Mouse (Mus musculus) lung, postnatal 36 days (tissue): ENCODE measurements around the gene Ankrd17.
A peak's percentile ranks its signal among the peaks of the same experiment; 100 is the strongest.

Source experiments
- DNase-seq: peaks from one replicate; pipeline ENCODE4 v3.0.0; 2022; ENCODE audit warnings: mixed read lengths

Ankrd17 gene

DNA sequence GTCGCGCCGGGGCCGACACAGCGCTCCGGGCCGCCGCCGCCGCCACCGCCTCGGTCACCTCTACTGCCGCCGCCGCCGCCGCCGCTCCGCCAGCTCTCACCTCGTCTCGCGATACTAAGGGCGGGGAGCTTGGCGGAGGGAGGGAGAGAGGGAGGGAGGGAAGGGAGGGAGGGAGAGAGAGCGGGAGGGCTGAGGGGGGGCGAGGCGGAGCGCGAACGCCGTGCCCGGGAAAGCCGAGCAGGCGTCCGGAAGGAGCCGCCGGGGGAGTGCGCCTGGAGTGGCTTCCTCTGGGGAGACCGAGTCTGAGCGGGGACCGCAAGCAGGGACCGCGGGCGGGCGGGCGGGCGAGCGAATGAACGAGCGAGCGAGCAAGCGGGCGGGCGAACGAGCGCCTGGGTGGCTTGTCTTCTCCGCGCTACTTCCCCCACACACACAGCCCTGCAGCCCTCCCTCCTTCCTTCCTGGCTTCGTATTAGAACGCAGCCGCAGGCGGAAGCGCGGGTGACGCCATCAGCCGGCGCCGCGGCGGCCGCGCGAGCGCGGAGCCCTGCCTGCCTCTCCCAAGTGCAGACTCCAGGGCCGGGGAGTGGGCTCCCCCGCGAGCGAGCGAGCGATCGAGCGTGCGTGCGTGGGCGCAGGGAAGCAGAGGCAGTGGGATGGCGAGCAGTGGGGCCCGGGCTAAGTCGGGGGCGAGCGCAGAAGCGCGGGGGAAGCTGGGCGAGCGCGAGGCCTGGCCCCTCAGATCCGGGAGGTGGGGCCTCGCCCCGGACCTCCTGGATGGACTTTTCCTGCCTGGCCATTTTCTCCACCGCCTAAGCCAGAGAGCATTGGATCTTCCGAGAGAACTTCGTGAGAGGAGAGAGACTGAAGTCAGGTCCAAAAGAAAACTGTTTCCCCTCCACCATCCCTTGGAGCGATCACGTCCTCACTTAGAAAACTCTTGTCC is at the start of gene Ankrd17:
Gene Ankrd17 (minus strand): TSS at position 457 of the 946 bp plus-strand sequence.
- DNase-seq, result peak; percentile 92

DNA sequence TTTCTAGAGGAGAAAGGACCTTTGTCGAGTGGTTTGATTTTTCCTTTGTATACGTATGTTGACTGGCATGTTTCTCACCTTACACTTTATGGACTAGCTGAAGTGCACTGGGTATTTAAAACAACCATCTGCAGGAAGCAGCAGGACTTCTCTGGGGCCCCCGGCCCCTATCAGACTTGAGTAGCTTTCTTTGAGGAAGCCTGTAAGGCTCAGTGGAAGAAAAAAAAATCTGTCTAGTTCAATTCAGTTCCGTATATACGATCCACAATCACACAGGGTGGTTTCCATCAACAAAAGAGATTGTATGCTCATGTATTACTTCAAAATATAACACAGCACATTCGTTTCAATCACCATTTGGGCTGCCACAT is 48.5 kb upstream of the Ankrd17 start:
- DNase-seq, result peak; percentile 10

DNA sequence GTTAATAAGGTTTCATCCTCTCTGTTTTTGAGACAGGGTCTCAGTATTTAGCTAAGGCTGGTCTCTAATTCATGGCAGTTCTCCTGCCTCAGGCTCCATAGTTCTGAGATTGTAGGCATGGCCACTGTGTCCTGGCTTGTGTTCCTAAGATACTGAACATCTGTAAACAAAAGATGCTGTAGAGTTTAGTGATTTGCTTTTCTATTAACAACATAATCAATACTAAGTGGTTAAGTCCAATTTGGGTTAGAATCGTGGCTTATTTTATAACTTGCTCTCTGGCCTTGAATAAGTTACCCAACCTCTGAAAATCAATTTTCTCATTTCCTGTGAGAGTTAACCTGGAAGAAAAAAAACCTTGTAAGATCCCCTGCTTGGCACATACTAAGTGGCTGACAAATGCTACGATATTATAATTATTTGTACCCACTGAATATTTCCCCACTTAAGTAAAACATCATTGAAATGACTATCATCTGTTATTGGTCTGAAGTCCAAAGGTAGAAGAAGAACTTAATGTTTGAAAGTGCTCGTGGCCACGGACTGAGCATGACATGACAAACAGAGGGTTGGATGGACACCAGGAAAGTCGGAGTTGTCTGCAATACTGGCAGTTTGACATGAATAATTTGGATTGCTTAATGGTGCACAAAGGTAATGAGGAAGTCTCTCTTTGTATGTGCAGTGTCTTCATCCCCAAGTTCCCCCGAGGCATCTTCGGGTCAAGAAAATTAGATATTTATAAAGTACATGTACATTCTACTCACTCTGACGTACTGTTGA is 48.0 kb upstream of the Ankrd17 start:
- DNase-seq, result peak; percentile 23

DNA sequence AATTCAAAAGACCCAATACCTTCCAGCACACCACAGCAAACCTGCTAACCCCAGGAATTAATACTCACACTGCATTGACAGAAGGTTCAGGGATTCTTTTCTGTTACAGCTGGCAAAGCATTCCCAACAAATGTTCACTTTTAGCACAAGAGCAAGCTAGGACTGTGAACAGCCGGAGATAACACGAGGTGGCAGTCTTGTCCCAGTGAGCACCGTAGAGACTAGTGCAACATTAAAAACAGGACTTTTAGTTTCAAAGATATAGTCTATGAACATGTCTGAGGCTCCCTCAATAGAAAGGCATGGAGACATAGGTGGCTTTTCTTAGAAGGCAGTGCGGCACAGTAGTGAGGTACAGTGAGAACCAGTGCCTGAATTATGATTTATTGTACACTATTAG is 38.8 kb upstream of the Ankrd17 start:
- peak; percentile 32 for DNase-seq

DNA sequence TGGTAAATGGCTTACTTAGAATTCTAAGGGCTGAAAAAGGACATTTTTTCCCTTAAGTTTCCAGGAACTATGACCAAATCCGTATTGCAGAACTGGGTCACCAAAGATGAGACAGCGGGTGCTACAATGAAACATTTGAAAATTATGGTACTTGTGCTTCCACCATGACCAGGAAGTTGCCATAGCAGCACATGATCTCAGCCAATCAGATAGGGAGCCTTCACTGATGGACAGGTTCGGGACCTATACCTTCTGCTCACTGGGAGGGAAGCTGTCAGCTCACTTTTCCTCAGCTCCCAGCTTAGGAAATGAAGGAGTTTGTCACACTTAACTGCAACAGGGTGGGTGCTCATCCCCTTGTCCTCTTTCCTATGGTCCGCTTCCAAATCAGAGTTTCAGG is 30.4 kb upstream of the Ankrd17 start:
- no peak for DNase-seq

DNA sequence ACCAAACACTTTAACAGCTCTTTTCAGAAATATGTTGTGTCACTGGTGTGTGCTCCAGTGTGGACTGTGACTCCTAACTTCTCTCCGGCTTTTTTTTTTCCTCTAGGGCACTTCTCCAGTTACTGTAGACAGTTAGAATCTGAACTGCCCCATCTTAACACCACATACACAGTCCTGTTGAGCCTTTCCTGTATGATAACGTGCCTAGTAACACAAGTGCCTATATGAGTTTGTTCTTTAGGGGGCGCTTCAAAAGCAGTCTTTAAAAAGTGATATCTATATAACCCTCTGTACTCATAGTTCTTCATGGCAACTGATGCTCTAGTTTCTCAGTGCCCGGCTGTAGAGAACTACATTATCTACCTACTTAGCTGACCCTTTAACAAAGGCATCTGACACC is 27.9 kb upstream of the Ankrd17 start:
- no peak for DNase-seq

DNA sequence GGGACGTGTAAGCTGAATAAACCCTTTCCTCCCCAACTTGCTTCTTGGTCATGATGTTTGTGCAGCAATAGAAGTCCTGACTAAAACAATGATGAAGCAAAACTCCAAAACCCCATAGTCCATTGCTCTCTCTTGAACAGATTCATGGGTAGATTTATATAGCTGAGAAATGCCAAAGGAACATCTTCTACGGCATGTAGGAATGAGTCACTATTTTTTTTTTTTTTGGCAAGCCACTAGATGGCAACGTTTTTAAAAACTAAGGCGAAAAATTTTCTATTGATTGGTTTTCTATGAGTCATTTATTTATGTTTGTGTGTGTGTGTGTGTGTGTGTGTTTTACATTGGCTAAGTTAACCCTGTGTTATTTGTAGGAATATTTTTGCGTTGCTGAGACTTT is 27.4 kb upstream of the Ankrd17 start:
- DNase-seq, result no peak

DNA sequence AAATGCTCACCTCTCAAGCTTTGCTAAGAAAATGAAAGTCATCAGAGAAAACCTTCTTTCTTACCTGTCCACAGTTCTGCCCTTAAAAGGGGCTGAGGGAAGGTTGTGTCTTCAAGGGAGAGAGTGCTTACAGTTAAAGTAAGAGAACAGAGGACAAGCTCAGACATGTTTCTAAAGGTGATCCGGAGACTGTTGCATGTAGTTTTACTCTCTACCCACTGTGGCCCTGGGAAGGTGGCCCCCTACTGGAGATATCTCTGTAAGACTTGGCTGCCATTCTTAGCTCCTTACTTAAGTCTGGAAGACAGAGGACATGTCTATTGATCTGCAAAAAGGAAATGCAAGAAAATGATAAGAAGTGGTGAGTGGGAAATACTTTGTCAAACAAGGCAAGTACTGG is 16.7 kb upstream of the Ankrd17 start:
- peak; percentile 63 for DNase-seq

DNA sequence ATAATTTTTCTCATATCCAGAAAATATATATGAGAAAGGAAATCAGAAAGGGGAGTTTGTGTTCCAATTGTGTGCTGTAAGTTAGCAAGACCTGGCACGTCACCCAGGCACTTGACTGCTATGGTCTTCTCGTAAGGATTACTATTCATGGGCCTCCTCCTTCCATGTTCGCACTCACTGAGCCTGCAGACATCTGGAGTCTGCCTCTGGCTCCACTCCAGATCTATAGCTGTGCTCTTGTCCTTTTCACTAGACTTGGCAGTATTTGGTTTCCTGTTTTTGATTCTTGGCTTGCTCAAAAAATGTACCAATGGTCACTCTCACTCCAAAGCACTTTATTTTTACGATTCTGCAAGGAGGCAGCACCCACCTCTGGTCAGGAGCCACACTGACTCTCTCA is 15.1 kb upstream of the Ankrd17 start:
- no peak for DNase-seq

DNA sequence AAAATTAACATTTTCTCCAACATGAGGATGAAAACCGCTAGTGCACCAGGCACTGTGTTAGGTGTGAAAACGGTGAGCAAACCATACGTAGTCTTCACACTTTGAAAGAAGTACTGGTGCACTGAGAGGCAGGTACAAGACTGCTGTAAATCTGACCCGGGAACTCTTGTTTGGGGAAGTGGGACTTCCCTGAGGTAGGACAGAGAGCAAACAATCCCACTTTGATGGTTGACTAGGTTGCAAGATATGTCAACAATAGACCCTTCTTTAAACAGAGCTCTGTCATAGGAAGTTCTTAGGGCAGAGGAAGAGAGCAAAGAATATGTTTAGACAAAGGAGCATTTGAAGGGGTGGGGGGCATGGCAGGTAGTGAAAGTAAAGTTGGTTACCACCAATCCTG is 7.3 kb upstream of the Ankrd17 start:
- DNase-seq, result no peak

DNA sequence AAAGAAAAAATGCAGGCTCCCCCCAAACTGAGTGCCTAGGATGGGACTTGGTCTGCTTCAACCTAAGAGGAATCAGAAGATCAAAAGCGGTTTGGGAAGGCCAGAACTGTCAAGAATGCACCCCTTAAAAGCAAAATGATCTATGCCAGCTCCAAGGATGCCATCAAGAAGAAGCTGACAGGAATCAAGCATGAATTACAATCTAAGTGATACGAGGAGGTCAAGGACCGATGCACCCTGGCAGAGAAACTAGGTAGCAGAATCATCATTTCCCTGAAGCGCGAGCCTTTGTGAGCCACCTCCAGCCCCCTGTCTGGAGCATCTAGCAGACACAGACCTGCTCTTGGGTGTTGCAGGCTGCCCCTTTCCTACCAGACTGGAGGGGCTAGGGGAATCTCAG is 4.0 kb upstream of the Ankrd17 start:
- DNase-seq, result no peak

DNA sequence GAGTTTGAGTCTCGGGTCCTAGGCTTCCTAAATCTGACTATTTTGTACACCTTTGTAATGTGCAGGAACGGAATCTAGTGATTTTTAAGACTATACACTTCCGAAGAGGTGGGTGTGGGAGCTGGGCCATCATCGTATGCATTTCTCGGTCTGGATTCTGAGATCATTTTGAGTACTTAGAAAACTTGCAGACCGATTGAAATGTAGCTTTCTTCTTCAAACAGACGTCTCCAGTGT is 608 bp upstream of the Ankrd17 start, which contains the start of gene Gm9958:
Gene Gm9958 (plus strand): TSS at position 138 of the 237 bp plus-strand sequence.
- no peak for DNase-seq

DNA sequence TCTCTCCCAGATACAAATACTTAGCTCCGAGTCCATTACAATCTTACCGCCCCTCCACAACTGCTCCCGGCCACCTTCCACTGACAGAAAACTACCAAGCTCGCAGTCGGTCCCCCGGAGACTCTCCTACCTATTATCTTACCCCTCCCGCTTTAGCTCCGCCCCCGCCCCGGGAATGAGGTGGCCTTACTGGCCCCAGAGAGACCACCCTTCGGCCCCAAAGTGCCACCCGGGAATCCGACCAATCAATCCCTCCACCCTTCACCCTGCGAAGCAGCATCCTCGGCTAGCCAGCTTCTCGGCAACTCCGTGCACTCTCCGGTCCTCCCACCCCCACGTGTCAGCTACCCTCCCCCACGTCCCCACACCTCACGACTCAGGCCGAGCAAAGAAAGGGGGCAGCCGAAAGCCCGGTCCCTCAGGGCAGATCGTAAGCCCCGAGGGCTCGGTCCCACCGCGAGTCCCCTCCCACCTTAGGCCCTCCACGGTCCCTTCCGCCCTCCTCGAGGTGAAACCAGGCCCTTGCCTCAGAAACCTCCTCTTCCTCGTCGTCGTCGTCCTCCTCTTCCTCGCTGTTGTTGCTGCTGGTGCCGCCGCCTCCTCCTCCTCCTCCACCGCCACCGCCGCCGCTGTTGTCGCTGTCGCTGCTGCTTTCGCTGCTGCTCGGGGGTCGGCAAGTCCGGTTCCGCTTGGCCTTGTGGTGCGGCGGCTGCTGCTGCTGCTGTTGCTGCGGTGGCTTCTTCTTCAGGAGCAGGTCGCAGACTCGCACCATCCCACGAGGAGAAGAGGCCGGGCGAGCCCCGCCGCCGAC is 1.0 kb downstream of the Ankrd17 start:
- peak; percentile 53 for DNase-seq

DNA sequence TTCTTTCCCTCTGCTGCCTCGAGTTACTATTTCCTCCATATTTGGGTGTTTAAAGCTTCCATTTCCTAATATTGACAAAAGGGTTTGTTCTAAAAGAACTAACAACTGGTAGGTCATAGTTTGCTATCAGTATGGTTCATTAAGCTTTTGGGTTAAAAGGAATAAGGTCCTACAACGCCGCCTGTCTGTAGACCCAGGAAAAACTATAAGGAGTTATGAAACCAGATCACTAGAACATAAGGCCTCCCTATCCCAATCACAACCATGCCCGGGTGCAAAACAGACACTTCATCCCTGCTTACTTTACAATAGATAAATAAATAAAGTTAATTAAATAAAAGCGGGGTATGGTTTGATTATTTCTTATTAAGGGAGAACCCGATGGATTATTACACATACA is 1.9 kb downstream of the Ankrd17 start:
- DNase-seq, result peak; percentile 95

DNA sequence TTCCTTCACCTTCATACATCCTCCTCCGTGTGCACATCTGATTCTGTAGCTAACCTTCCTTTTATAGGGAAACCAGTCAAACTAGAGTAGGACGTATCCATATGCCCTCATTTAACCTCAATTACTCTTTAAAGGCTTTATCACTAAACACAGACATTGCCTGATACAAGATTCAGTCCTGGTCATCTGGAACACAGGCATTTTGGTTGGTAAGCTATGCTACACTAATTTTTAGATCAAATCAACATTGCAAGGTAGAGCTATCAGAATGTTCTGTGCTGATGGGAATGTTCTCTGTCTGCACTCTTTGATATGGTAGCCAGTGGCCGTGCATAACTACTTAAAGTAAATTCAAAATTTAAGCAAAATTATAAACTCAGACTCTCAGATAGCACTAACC is 10.6 kb downstream of the Ankrd17 start:
- DNase-seq, result no peak

DNA sequence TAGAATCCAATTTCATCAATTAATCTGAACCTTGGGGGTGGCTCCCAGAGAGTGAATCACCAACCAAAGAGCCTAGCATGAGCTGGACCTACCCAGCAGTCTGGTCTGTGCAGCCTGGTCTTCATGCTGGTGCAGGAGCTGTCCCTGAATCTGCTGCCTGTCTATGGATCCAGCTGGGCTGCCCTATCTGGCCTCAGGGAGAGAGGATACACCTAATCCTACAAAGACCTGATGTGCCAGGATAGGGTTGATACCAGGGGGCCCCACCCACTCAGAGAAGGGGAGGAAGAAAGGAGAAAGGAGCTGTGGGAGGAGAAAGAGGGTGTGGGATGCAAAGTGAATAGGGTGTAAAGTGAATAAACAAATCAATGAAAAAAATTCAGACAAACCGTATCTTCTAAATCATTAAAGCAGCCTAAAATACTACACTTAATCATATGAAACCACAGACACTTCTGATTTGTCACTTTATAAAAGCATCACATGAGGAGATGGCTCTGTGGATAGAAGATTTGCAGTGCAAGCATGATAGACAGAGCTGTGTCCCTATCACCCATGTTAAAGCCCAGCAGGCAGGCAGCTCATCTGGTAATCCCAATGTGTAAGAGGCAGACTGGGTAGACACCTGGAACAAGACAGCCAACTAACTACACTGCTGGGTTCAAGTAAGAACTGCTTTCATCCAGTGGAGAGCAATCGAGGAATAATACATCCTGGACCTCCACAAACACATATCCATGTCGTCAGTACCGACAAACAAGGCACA is 12.6 kb downstream of the Ankrd17 start:
- DNase-seq, result no peak

DNA sequence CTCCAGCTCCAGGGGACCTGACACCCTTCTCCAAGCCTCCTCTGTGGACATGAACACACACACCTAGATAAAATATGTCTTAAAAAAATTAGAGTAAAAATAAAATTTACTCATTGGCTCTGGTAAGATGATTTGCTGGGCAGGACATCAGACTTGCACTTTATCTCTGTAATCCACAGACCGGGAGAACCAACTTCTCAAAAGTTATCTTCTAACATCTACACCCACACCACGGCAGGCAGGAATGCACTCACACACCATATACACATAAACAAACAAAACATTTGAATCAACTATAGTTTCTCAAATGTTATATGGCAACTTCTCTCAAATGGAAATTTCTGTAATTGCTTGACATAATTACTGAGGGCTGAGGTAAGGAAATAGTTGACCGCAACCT is 19.5 kb downstream of the Ankrd17 start:
- no peak for DNase-seq

DNA sequence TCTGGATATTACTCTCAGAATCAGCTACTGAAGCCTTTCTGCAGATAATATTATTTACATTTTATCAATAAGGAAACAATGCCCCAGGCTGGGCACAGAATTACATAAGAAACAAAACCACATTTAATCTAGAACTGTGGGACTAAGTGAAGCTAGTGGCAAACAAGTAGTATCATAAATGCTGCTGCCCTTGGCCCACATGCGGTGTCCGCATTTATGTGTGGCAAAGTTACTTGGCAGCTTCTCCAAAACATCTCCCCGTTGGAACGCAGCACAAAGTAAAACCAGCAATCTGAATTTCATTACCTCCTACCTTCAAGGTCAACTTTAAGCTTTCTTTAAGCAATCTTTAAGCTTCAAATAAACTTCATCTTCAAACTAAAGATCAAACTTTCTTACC is 25.5 kb downstream of the Ankrd17 start:
- peak; percentile 12 for DNase-seq

DNA sequence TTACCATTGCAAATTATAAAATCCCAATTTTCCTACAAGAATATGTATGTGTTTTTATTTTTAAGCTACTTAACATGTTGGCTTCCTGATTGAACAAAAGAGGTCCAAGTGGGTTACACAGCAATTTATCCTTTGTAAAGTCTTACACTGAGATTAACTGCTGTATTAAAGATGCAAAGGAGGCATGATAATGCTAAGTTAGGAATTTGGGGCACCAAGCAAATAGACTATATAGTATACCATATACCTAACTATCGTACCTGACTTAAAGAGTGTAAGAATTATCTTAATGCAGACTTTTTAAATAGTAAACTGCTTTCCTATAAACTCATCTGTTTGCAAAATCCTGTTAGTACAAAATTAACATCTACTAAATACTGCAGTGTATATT is 26.4 kb downstream of the Ankrd17 start:
- no peak for DNase-seq

DNA sequence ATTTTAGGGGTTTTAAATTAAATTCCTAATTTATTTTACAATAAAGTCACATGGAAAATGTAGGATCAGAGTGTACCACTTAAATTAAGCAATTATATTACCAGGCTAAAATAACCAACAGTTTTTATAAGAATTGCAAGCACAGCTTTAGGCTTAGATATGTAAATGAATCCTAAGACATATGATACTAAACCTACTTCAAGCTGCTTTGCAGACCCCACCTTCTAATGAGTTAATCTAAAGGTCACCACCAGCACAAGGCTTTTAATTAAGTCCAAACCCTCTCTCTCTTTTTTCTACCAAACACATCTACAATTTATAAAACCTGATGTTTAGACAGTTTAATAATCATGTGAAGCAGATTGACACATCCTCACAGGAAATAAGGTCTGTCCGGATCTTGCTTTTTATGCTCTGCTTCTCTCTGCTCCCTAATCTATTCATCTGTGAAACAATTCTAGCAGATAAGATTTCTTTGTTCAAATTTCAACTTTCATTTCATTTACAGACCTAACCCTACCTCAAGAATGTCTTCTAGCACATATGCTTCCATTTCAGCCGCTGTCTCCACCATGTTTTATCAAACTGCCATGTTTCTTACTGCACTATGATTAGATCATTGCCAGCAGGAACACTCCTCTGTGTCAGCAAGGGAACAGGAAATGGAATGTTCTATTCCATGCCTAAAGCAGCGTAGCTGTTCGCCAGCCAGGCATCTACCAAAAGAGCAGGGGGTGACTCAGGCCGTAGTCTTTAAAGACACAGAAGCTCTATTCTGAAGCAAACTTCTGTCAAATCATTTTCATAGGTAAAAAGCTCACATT is 27.0 kb downstream of the Ankrd17 start:
- DNase-seq, result peak; percentile 81

DNA sequence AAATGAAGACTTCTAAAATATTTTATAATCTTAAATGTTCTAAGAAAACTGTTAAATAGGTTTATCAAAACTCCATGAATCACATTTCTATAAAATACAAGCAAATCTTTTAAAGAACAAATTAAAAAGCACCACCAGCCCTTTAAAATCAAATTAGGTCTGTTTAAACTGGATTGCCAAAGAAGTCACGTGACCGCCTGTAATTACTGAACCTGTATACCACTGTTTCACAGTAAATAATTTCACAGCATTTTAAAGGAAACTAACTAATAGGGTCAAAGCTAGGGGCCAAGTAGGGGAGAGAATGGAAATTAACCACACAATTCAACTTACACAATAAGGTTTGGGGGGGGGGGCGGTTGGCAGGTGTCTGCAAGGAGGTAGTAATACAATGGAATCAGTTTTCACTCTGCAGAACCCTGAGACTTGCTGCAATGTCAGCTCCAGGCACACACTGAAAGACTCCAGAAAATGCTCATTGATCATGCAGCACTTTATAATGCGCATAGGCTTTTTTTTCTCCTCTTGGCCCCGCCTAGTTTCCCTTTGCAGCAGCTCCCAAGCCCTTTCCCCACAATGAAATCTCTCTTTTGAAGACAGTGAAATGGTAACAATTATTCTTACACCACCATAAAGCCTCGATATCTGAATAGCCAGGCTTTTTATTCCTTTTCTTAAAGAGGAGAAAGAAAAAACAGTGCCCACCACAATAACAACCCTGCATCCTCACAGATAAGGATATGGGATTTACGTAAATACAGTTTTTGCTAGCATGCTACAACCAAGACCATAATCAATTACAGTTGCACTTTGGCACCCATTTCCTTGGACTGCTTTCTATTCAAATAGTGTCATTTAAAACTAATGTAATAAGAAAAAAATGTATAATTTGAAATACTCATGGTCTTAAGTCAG is 27.9 kb downstream of the Ankrd17 start:
- peak; percentile 13 for DNase-seq
